Mouse (Mus musculus) ES-Bruce4 (cell line): ENCODE measurements around the gene Fgf14.
"Not testable (repeated sequence)": the region's sequence is repeated elsewhere in the genome, so short reads cannot be mapped to it uniquely, and the experiment has no call there.

Source experiments
- CTCF ChIP-seq: IDR thresholded peaks from one replicate; pipeline ENCODE4 v1.8.1; 2011; ENCODE audit warnings: low read depth, low read length
- EP300 ChIP-seq: IDR thresholded peaks from 2 replicates; pipeline ENCODE4 v1.6.1; 2011; ENCODE audit warnings: low read depth, low read length; ENCODE audit not compliant: insufficient read depth
- POLR2A ChIP-seq: IDR thresholded peaks from one replicate; pipeline ENCODE4 v1.8.1; 2011; ENCODE audit warnings: low read length; ENCODE audit not compliant: insufficient read depth

GRCm38 (mm10) chr14:124535376-124535775 lies 141.6 kb downstream of the Fgf14 start:
- not testable (repeated sequence) for TF ChIP-seq CTCF, POLR2A, EP300
